Mouse (Mus musculus) ES-Bruce4 (cell line): Measurements from ENCODE around the gene Dst. TPM values are rescaled to one million over a fixed set of nuclear protein-coding genes. Genes with fewer than 3 reads are reported as not detected.

ENCODE experiments used
- H3K27ac ChIP-seq: 2 replicates; pipeline ENCODE4 v1.5.1; 2012; ENCODE audit warnings: low read length, inconsistent platforms; ENCODE audit not compliant: insufficient read depth
- H3K27me3 ChIP-seq: 2 replicates; pipeline ENCODE4 v1.6.1; 2012; ENCODE audit warnings: mild to moderate bottlenecking, low read length, inconsistent platforms; ENCODE audit not compliant: control insufficient read depth, poor library complexity, insufficient read depth, severe bottlenecking
- H3K36me3 ChIP-seq: 2 replicates; pipeline ENCODE4 v1.6.1; 2012; ENCODE audit warnings: inconsistent platforms, mild to moderate bottlenecking, low read length, moderate library complexity; ENCODE audit not compliant: control insufficient read depth, poor library complexity, insufficient read depth, severe bottlenecking
- H3K4me1 ChIP-seq: one replicate; pipeline ENCODE4 v1.8.1; 2011; ENCODE audit warnings: low read length; ENCODE audit not compliant: control insufficient read depth, insufficient read depth
- H3K4me3 ChIP-seq: 2 replicates; pipeline ENCODE4 v1.5.1; 2011; ENCODE audit warnings: low read depth, mild to moderate bottlenecking, low read length
- H3K9ac ChIP-seq: 2 replicates; pipeline ENCODE4 v1.6.1; 2012; ENCODE audit warnings: low read depth, mild to moderate bottlenecking, inconsistent platforms; ENCODE audit not compliant: poor library complexity, severe bottlenecking
- H3K9me3 ChIP-seq: replicated peaks from 2 replicates; pipeline ENCODE4 v1.6.1; 2012; ENCODE audit warnings: mild to moderate bottlenecking, low read length, inconsistent platforms; ENCODE audit not compliant: control insufficient read depth, poor library complexity, insufficient read depth, severe bottlenecking
- CTCF ChIP-seq: IDR thresholded peaks from one replicate; pipeline ENCODE4 v1.8.1; 2011; ENCODE audit warnings: low read depth, low read length
- EP300 ChIP-seq: IDR thresholded peaks from 2 replicates; pipeline ENCODE4 v1.6.1; 2011; ENCODE audit warnings: low read depth, low read length; ENCODE audit not compliant: insufficient read depth
- POLR2A ChIP-seq: IDR thresholded peaks from one replicate; pipeline ENCODE4 v1.8.1; 2011; ENCODE audit warnings: low read length; ENCODE audit not compliant: insufficient read depth
- polyA plus RNA-seq: library from polyadenylated mRNA; stranded (reverse); fragments of >200 nt; gene quantifications from 2 replicates; pipeline ENCODE4 v1.2.4, GENCODE M21; 2011; ENCODE audit warnings: low read depth; ENCODE audit not compliant: missing spikeins, insufficient read depth, insufficient read length

Gene Dst
- polyA plus RNA-seq, 1 experiment = 296 TPM

GRCm38 (mm10) chr1:34284979-34285378 is 377.0 kb downstream of the Dst start:
- no peaks in the 10 kb centered on the region for H3K4me1 ChIP-seq
- no peaks in the 10 kb centered on the region for H3K27me3 ChIP-seq
- no peak overlapping the region for H3K4me3 ChIP-seq
- peaks cover 2% of the 10 kb centered on the region; the same call in 1 of the 2 replicates for H3K9me3 ChIP-seq
- TF ChIP-seq POLR2A (no peak), EP300 (no peak), CTCF (no peak)
- peaks cover 53% of the 10 kb centered on the region for H3K36me3 ChIP-seq
- H3K27ac ChIP-seq = no peak overlapping the region
- no peak overlapping the region for H3K9ac ChIP-seq

- Histone ChIP-seq H3K9ac (no peak overlapping the region), H3K4me3 (no peak overlapping the region), H3K4me1 (no peaks in the 10 kb centered on the region), H3K27me3 (no peaks in the 10 kb centered on the region), H3K27ac (no peak overlapping the region), H3K36me3 (peaks cover 64% of the 10 kb centered on the region), H3K9me3 (peaks cover 6% of the 10 kb centered on the region)
- TF ChIP-seq POLR2A (no peak), CTCF (no peak), EP300 (no peak)
These were observed 379.7 kb downstream of the Dst start for GRCm38 (mm10) chr1:34287731-34288130.

DNA sequence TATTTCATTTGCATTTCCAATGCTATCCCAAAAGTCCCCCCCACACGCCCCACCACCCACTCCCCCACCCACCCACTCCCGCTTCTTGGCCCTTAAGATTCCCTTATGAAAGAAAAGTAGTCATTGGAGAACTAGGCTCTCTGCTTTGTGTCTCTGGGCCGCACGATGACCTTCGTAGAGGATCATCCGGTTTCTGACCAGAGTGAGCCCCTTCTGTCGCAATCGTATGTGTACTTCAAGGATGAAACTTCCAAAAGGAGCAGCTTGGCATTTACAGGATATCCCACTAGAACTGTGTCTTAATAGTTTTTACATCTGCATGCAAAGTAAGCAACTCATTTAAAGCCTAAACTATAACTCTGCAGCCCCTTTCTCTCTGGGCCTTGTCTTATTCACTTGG is 380.2 kb downstream of the Dst start:
- Histone ChIP-seq H3K36me3 (peaks cover 62% of the 10 kb centered on the region), H3K9me3 (peaks cover 6% of the 10 kb centered on the region), H3K27me3 (no peaks in the 10 kb centered on the region), H3K4me3 (no peak overlapping the region), H3K4me1 (no peaks in the 10 kb centered on the region), H3K9ac (no peak overlapping the region), H3K27ac (no peak overlapping the region)
- TF ChIP-seq POLR2A (no peak), CTCF (no peak), EP300 (no peak)

DNA sequence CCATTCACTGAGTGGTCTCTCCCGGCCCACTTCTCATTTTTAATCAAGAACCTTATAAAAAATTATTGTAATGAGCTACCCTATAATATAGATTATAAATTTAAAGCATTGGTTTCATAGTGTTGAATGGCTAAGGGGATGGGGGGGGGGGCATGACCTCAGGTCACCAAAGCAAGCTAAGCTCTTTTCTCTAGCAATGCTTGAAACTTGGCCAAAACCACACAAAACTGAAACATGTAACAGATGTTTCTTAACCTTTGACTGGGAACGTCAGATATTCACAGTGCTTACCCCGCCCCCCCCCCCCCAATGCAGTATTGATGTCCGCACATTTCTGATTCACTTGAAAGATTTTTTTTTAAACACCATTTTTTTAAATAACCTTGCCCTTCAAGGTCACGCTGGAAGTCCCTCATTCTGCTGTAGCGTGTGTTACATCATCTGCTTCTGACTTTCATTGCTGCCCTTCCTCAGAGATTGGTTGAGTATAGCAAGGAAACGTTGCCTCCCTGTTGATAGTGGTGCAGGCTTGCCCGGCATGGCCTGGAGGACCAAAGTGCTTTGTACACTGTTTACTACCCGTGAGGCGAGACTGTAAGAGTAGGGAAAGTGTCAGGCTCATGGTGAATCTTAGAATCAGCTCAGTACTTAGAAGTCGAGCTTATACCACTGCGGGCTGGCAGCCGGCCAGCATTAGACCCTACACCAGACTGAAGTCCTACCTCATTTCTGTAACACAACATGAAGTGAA is 380.9 kb downstream of the Dst start:
- Histone ChIP-seq H3K9ac (no peak overlapping the region), H3K4me3 (no peak overlapping the region), H3K27ac (no peak overlapping the region), H3K9me3 (peaks cover 6% of the 10 kb centered on the region), H3K27me3 (no peaks in the 10 kb centered on the region), H3K4me1 (no peaks in the 10 kb centered on the region), H3K36me3 (peaks cover 67% of the 10 kb centered on the region)
- no peak for TF ChIP-seq CTCF
- TF ChIP-seq EP300 = no peak
- TF ChIP-seq POLR2A = no peak

GRCm38 (mm10) chr1:34289472-34289748 is 381.4 kb downstream of the Dst start:
- no peak overlapping the region for H3K9ac ChIP-seq
- TF ChIP-seq POLR2A = no peak
- TF ChIP-seq EP300 = no peak
- TF ChIP-seq CTCF = no peak
- H3K27me3 ChIP-seq = no peaks in the 10 kb centered on the region
- H3K9me3 ChIP-seq = peaks cover 6% of the 10 kb centered on the region
- no peaks in the 10 kb centered on the region for H3K4me1 ChIP-seq
- H3K27ac ChIP-seq = no peak overlapping the region
- peaks cover 67% of the 10 kb centered on the region for H3K36me3 ChIP-seq
- no peak overlapping the region for H3K4me3 ChIP-seq

- H3K4me3 ChIP-seq = no peak overlapping the region
- H3K9me3 ChIP-seq = peaks cover 6% of the 10 kb centered on the region
- H3K4me1 ChIP-seq = no peaks in the 10 kb centered on the region
- H3K36me3 ChIP-seq = peaks cover 69% of the 10 kb centered on the region
- H3K9ac ChIP-seq = no peak overlapping the region
- H3K27ac ChIP-seq = no peak overlapping the region
- TF ChIP-seq POLR2A = no peak
- H3K27me3 ChIP-seq = no peaks in the 10 kb centered on the region
These were observed 382.3 kb downstream of the Dst start for GRCm38 (mm10) chr1:34290321-34290720.
